Mouse (Mus musculus): Measurements from ENCODE around the gene Inca1. TPM values are rescaled to one million over a fixed set of nuclear protein-coding genes. Genes with fewer than 3 reads are reported as not detected.

Inca1 gene
- 4.0 and 4.6 TPM in 2 replicates for polyA plus RNA-seq (2012; rRNA removed)

DNA sequence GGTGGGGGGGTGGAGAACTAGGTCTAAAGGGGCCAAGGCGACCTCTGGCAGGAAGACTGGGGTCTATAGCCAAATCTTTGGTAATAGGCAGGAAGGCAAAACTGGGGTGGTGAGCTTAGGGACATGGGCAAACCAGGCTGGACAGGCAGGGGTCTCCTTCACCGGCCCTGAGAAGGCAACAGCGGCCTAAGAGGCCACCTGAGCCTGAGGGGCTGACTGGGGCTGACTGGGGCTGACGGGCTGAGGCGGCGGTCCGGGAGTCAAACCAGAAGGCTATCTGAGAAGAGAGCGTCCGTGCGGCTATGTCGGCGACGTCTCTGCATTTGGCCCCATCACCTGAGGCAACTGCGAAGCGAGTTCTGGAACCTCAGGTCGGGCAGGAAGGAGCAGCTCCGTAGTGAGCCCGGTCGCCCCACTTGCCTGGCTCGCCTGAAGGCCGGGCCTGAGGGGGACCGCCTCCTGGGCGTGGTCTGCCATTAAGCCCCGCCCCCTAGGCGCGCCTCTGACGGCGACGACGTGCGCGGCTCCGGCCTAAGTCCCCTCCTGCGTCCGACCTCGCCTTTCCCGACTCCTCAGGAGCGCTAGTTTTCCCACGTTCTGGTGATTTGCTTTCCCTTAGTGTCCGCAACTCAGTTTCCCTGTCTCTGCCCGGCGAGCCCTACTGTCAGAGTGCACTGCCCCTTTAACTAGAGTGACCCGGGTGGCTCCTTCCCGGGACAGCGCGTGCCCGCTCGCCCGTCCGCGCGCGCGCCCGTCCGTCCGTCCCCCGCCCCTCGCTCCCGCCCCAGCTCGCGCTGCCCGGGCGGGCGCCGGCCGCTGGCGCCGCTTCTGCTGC, at the start of gene Inca1, which contains the start of gene Kif1c:
TSS of gene Inca1 (minus strand) at position 434 of the 835 bp plus-strand sequence.
TSS of gene Kif1c (plus strand) at position 827 of the 835 bp plus-strand sequence.
- TF ChIP-seq POLR2A (IDR thresholded peaks at IDR 0.05; ENCODE audit: borderline replicate concordance, insufficient read depth, low read length) (peak; percentile 95), CTCF (IDR thresholded peaks at IDR 0.05; ENCODE audit: borderline replicate concordance, insufficient read depth, low read depth, low read length) (no peak)
- peak; percentile 94 to 98 for DNase-seq
- peaks cover 10% of the 10 kb centered on the region for H3K4me1 ChIP-seq (ENCODE audit: control insufficient read depth, insufficient read depth, low read length)
- no peaks in the 10 kb centered on the region for H3K27me3 ChIP-seq (ENCODE audit: control insufficient read depth, insufficient read depth, low read length)
- WGBS = 1% methylated on average over 69 of the region's 69 CpGs
- H3K27ac ChIP-seq (ENCODE audit: insufficient read depth, low read length) = peak within 1 kb of the TSS; percentile 90
- H3K4me3 ChIP-seq (replicated peaks; ENCODE audit: insufficient read depth, low read depth, low read length) = peak within 1 kb of the TSS; percentile 85

DNA sequence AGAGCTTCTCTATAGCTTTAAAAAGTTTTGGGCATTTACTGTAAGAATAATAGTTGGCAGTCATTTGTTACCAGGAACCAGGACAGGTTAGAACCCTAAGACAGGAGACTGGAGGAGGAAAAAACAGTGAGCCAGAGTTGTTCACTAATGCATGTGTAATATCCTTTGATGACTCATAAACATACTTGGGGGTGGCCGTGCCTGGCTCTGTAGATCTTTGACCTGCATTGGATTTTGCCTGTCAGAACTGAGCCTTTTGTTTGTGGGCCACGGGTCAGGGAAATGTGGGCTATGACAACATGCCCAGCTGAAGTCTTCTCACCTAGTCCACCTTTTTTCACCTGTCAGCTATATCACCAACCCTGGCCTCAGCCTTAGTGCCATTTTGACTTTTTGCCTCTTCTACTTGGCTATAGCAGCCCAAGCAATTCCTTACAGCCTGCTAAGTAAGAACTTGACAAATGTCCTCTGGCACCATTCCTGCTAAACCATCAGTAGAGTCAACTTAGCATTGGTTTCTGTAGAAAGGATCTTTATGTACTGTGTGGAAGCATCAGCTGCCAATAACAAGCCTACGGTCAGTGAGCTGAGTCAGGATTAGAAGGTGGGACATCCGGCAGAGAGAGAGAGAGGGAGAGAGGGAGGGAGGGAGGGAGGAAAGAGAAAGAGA, 48.1 kb upstream of the Inca1 start:
- DNase-seq = no peak
- WGBS = 86% methylated on average over 4 of the region's 4 CpGs

DNA sequence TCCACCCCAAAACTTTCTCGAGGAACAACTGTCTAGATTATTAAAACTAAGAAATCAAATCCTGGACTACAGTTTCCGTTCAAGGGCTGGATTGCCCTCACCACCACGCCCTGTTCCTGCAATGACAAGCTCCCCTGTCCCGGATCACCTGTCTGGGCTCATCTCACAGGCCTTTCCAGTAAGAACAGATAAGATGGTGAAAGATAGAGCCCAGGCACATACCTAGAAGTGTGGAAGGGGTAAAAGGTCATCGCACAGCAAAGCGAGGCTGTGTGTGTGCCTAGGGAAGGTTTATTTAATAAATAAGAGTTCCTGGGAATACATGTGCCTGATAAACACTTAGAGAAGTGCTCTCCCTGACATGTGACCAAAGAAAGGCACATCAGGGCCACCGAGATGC, 45.7 kb upstream of the Inca1 start:
- no peak overlapping the region for H3K27ac ChIP-seq (ENCODE audit: insufficient read depth, low read length)
- TF ChIP-seq POLR2A (IDR thresholded peaks at IDR 0.05; ENCODE audit: borderline replicate concordance, insufficient read depth, low read length) = no peak
- no peak for TF ChIP-seq CTCF (IDR thresholded peaks at IDR 0.05; ENCODE audit: borderline replicate concordance, insufficient read depth, low read depth, low read length)
- no peak overlapping the region for H3K4me3 ChIP-seq (replicated peaks; ENCODE audit: insufficient read depth, low read depth, low read length)
- peaks cover 2% of the 10 kb centered on the region; the same call in 1 of the 2 replicates for H3K4me1 ChIP-seq (ENCODE audit: control insufficient read depth, insufficient read depth, low read length)
- no peak for DNase-seq
- no peaks in the 10 kb centered on the region for H3K27me3 ChIP-seq (ENCODE audit: control insufficient read depth, insufficient read depth, low read length)
- WGBS = 82% methylated on average over 7 of the region's 7 CpGs

More for the DNA sequence above, 48.1 kb upstream of the Inca1 start:
- Histone ChIP-seq H3K27me3 (ENCODE audit: control insufficient read depth, insufficient read depth, low read length) (no peaks in the 10 kb centered on the region), H3K4me3 (replicated peaks; ENCODE audit: insufficient read depth, low read depth, low read length) (no peak overlapping the region), H3K27ac (ENCODE audit: insufficient read depth, low read length) (no peak overlapping the region), H3K4me1 (ENCODE audit: control insufficient read depth, insufficient read depth, low read length) (no peaks in the 10 kb centered on the region; the same call in 1 of the 2 replicates)
- TF ChIP-seq POLR2A (IDR thresholded peaks at IDR 0.05; ENCODE audit: borderline replicate concordance, insufficient read depth, low read length) (no peak), CTCF (IDR thresholded peaks at IDR 0.05; ENCODE audit: borderline replicate concordance, insufficient read depth, low read depth, low read length) (no peak)

DNA sequence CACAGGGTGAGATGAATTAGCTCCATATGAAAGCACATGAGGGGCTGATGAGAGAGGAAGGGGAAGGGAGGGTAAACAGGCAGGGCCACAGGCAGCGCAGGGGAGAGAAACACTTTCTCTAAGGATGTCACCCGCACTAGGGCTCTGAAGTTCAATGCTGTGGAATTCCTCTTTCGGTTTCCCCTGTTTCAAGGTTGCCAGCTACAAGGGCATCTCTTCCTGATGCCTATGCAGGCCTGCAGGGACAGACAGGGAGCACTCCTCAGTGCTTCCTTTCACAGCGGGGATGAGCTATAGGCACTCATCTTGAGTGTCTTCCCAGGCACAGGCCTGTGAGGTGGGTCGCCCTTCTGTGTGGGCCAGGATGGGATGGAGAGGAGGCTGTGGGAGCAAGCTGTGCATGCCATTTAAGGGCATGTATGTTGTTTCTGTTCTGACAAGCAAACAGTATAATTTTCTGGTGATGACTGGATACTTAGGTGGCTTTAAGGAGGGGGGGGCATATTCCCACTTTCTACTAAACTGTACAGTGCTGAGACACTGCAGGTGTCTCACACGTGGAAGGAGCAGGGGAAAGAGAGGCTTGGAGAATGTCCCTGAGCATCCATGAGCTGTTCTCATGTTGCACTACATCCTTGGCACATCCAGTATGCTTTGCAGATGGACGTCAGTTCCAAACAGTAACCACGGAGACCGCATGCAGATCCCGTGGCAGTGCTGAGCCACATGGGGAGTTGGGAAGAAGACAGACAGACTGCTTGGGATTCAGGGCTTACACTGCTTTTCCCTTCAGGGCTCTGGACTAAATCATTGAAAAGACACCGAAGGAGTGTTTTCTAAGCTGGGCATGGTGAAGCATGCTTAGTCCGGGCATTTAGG, 42.9 kb upstream of the Inca1 start:
- Histone ChIP-seq H3K4me1 (ENCODE audit: control insufficient read depth, insufficient read depth, low read length) (peaks cover 2% of the 10 kb centered on the region; the same call in 1 of the 2 replicates), H3K4me3 (replicated peaks; ENCODE audit: insufficient read depth, low read depth, low read length) (no peak overlapping the region), H3K27me3 (ENCODE audit: control insufficient read depth, insufficient read depth, low read length) (no peaks in the 10 kb centered on the region), H3K27ac (ENCODE audit: insufficient read depth, low read length) (no peak overlapping the region)
- no peak for DNase-seq
- WGBS = 50% methylated on average over 12 of the region's 12 CpGs
- no peak for TF ChIP-seq POLR2A (IDR thresholded peaks at IDR 0.05; ENCODE audit: borderline replicate concordance, insufficient read depth, low read length)
- no peak for TF ChIP-seq CTCF (IDR thresholded peaks at IDR 0.05; ENCODE audit: borderline replicate concordance, insufficient read depth, low read depth, low read length)

DNA sequence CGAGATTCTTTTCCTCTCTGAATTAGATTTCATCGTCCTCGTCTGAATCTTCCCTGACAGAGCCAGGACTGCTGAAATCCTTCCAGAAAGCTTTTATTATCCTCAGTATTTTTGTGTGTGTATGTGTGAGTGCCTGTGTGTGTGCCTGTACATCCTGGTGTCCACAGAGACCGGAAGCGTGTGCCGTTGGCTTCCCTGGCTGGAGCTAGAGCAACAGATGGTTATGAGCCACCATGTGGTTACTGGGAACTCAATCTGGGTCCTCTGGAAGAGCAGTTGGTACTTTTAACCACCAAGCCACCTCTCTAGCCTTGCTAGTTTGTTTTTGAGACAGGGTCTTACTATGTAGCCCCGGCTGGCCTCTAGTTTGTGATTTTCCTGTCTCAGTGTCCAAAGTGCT, 42.2 kb upstream of the Inca1 start:
- no peak for DNase-seq
- 27% methylated on average over 7 of the region's 7 CpGs for WGBS
- TF ChIP-seq POLR2A (IDR thresholded peaks at IDR 0.05; ENCODE audit: borderline replicate concordance, insufficient read depth, low read length) (no peak), CTCF (IDR thresholded peaks at IDR 0.05; ENCODE audit: borderline replicate concordance, insufficient read depth, low read depth, low read length) (no peak)
- Histone ChIP-seq H3K27me3 (ENCODE audit: control insufficient read depth, insufficient read depth, low read length) (no peaks in the 10 kb centered on the region), H3K27ac (ENCODE audit: insufficient read depth, low read length) (no peak overlapping the region), H3K4me3 (replicated peaks; ENCODE audit: insufficient read depth, low read depth, low read length) (no peak overlapping the region), H3K4me1 (ENCODE audit: control insufficient read depth, insufficient read depth, low read length) (peaks cover 2% of the 10 kb centered on the region; the same call in 1 of the 2 replicates)

DNA sequence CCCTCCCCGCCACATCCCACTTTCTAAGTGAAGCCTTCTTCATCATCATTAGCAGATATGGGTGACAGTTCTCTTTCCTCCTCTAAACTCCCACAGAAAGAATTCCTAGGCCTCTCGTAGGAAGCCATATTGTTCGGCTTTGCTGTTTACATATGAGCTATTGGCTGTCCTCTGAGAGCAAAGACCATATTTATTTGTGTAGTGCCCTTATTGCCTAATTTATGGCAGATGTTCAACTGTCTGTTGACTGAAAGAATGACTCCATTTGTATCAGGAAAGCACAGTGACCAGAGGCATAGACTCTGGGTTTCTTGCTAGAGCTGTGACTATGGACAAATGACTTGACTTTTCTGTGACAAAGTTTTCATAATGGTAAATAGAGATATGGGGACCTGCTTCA, 41.6 kb upstream of the Inca1 start:
- H3K4me1 ChIP-seq (ENCODE audit: control insufficient read depth, insufficient read depth, low read length) = peaks cover 2% of the 10 kb centered on the region; the same call in 1 of the 2 replicates
- no peak for DNase-seq
- no peaks in the 10 kb centered on the region for H3K27me3 ChIP-seq (ENCODE audit: control insufficient read depth, insufficient read depth, low read length)
- H3K27ac ChIP-seq (ENCODE audit: insufficient read depth, low read length) = no peak overlapping the region
- 92% methylated on average over 3 of the region's 3 CpGs for WGBS
- TF ChIP-seq CTCF (IDR thresholded peaks at IDR 0.05; ENCODE audit: borderline replicate concordance, insufficient read depth, low read depth, low read length) = no peak
- TF ChIP-seq POLR2A (IDR thresholded peaks at IDR 0.05; ENCODE audit: borderline replicate concordance, insufficient read depth, low read length) = no peak
- H3K4me3 ChIP-seq (replicated peaks; ENCODE audit: insufficient read depth, low read depth, low read length) = no peak overlapping the region

GRCm38 (mm10) chr11:70737749-70738148, 37.8 kb upstream of the Inca1 start:
- WGBS = 49% methylated on average over 5 of the region's 5 CpGs
- TF ChIP-seq CTCF (IDR thresholded peaks at IDR 0.05; ENCODE audit: borderline replicate concordance, insufficient read depth, low read depth, low read length) (no peak), POLR2A (IDR thresholded peaks at IDR 0.05; ENCODE audit: borderline replicate concordance, insufficient read depth, low read length) (no peak)
- no peak overlapping the region for H3K27ac ChIP-seq (ENCODE audit: insufficient read depth, low read length)

More at GRCm38 (mm10) chr11:70737749-70738148, 37.8 kb upstream of the Inca1 start:
- no peaks in the 10 kb centered on the region for H3K27me3 ChIP-seq (ENCODE audit: control insufficient read depth, insufficient read depth, low read length)
- no peak for DNase-seq
- H3K4me3 ChIP-seq (replicated peaks; ENCODE audit: insufficient read depth, low read depth, low read length) = no peak overlapping the region
- peaks cover 2% of the 10 kb centered on the region; the same call in 1 of the 2 replicates for H3K4me1 ChIP-seq (ENCODE audit: control insufficient read depth, insufficient read depth, low read length)

All from cerebellum, adult 2 months (tissue).